Mouse (Mus musculus): Measurements from ENCODE around the gene Taar7b. TPM values are rescaled to one million over a fixed set of nuclear protein-coding genes. Genes with fewer than 3 reads are reported as not detected.

Gene Taar7b
- total RNA-seq, 2 experiments from 2014 or later: not detected

- DNase-seq (ENCODE audit: extremely low spot score in 1 of 2, low spot score in 2 of 2): no peak
- intact Hi-C loops (cut with DNase I): no loop called here
These were observed 40.6 kb downstream of the Taar7b start for GRCm38 (mm10) chr10:24040120-24040869.

GRCm38 (mm10) chr10:24049210-24049609 is 49.5 kb downstream of the Taar7b start, which contains the start of gene Taar7f:
TSS of gene Taar7f (plus strand) at chr10:24049510.
- intact Hi-C loops (cut with DNase I): no loop called here
- DNase-seq (ENCODE audit: extremely low spot score in 1 of 2, low spot score in 2 of 2): no peak

Other genes with a start within 250 kb of the Taar7b start
- gene Rps12, start 212.7 kb upstream of the Taar7b start, total RNA-seq (2021): 100 to 1,000 TPM; 259 to 319 TPM
- 10 to 100 TPM; 24.4 to 26.0 TPM for gene Slc18b1, start 203.0 kb upstream of the Taar7b start, total RNA-seq (2021)
- gene Vnn3, start 148.5 kb upstream of the Taar7b start, total RNA-seq (2021): not detected
- gene Vnn1, start 105.3 kb upstream of the Taar7b start, total RNA-seq (2021): under 1 TPM; 0.36 to 0.69 TPM
- gene Taar1, start 79.6 kb upstream of the Taar7b start, total RNA-seq (2021): not detected
- gene Taar2, start 61.4 kb upstream of the Taar7b start, total RNA-seq (2021): not detected
- gene Taar3, start 50.4 kb upstream of the Taar7b start, total RNA-seq (2021): under 1 TPM in 1 of 2 experiments, not detected in 1; 0.34 TPM
- not detected for gene Taar4, start 39.4 kb upstream of the Taar7b start, total RNA-seq (2021)
- gene Taar5, start 29.2 kb upstream of the Taar7b start, total RNA-seq (2021): not detected
- not detected for gene Taar6, start 14.3 kb upstream of the Taar7b start, total RNA-seq (2021)
- not detected for gene Taar7a, start 6.5 kb upstream of the Taar7b start, total RNA-seq (2021)
- not detected for gene Taar7d, start 27.3 kb downstream of the Taar7b start, total RNA-seq (2021)
- gene Taar7e, start 37.7 kb downstream of the Taar7b start, total RNA-seq (2021): not detected
- not detected for gene Taar7f, start 49.6 kb downstream of the Taar7b start, total RNA-seq (2021)
- gene Taar8a, start 76.6 kb downstream of the Taar7b start, total RNA-seq (2021): not detected
- gene Taar8b, start 92.4 kb downstream of the Taar7b start, total RNA-seq (2021): not detected
- not detected for gene Taar8c, start 102.0 kb downstream of the Taar7b start, total RNA-seq (2021)
- not detected for gene Taar9, start 109.6 kb downstream of the Taar7b start, total RNA-seq (2021)
- 100 to 1,000 TPM; 190 to 199 TPM for gene Stx7, start 149.4 kb downstream of the Taar7b start, total RNA-seq (2021)
- gene Moxd1, start 223.6 kb downstream of the Taar7b start, total RNA-seq (2021): 1 to 10 TPM; 7.3 to 9.3 TPM